Mouse (Mus musculus) erythroid progenitor cell, adult 5-6 weeks (primary cell): ENCODE data around the gene Ppp6r3. TPM values are rescaled to one million over a fixed set of nuclear protein-coding genes. Genes with fewer than 3 reads are reported as not detected.
"Not testable (repeated sequence)": the region's sequence is repeated elsewhere in the genome, so short reads cannot be mapped to it uniquely, and the experiment has no call there.

Source experiments
- ATAC-seq: replicated peaks from 2 replicates; pipeline ENCODE4 v1.8.0; 2016; ENCODE audit warnings: moderate number of reproducible peaks, mild to moderate bottlenecking, moderate TSS enrichment, inconsistent platforms; ENCODE audit not compliant: poor library complexity, low FRiP score, severe bottlenecking
- total RNA-seq, 2 experiments: library from RNA; stranded (forward) in 1 of 2; stranded (reverse) in 1 of 2; fragments of 150-400 nt in 1 of 2; fragments of 186-747, 209-891 nt in 1 of 2; gene quantifications; 2 replicates each; pipeline versions ENCODE4 v1.2.3 to v1.2.4; 2015 to 2017; ENCODE audit warnings: low replicate concordance in 2 of 2

Ppp6r3 gene
- total RNA-seq (2015; ENCODE audit: low replicate concordance) = 117 and 121 TPM in 2 replicates
- 142 and 208 TPM in 2 replicates for total RNA-seq (2017; ENCODE audit: low replicate concordance)

GRCm38 (mm10) chr19:3575632-3576384 is at the start of gene Ppp6r3:
Gene Ppp6r3 (minus strand): TSS chr19:3575749.
- peak; percentile 97 for ATAC-seq

GRCm38 (mm10) chr19:3625111-3625510 is 49.6 kb upstream of the Ppp6r3 start:
- ATAC-seq = no peak

- ATAC-seq = 0 out of 2 replicates have a peak, but pooled peaks have one; percentile 43
Measured at GRCm38 (mm10) chr19:3623824-3624223, 48.3 kb upstream of the Ppp6r3 start.

- ATAC-seq = no peak
Measured at GRCm38 (mm10) chr19:3623294-3623693, 47.7 kb upstream of the Ppp6r3 start.

- ATAC-seq = no peak
Measured at GRCm38 (mm10) chr19:3620871-3621270, 45.3 kb upstream of the Ppp6r3 start.

- ATAC-seq = no peak
Measured at GRCm38 (mm10) chr19:3619359-3619758, 43.8 kb upstream of the Ppp6r3 start.

- ATAC-seq = no peak
Measured at GRCm38 (mm10) chr19:3613991-3614390, 38.4 kb upstream of the Ppp6r3 start.

- no peak for ATAC-seq
Measured at GRCm38 (mm10) chr19:3612534-3613273, 37.2 kb upstream of the Ppp6r3 start.

- ATAC-seq = no peak
Measured at GRCm38 (mm10) chr19:3611730-3612129, 36.2 kb upstream of the Ppp6r3 start.

- ATAC-seq = no peak
Measured at GRCm38 (mm10) chr19:3610886-3611285, 35.3 kb upstream of the Ppp6r3 start.

GRCm38 (mm10) chr19:3609826-3610225 is 34.3 kb upstream of the Ppp6r3 start:
- no peak for ATAC-seq

GRCm38 (mm10) chr19:3594316-3594715 is 18.8 kb upstream of the Ppp6r3 start:
- ATAC-seq = no peak

GRCm38 (mm10) chr19:3593379-3594055 is 18.0 kb upstream of the Ppp6r3 start:
- ATAC-seq = no peak

- ATAC-seq = no peak
Measured at GRCm38 (mm10) chr19:3589968-3590367, 14.4 kb upstream of the Ppp6r3 start.

GRCm38 (mm10) chr19:3589547-3589946 is 14.0 kb upstream of the Ppp6r3 start:
- ATAC-seq = peak; percentile 62

GRCm38 (mm10) chr19:3587729-3588128 is 12.2 kb upstream of the Ppp6r3 start:
- ATAC-seq = not testable (repeated sequence)

- peak; percentile 65 for ATAC-seq
Measured at GRCm38 (mm10) chr19:3586540-3586939, 11.0 kb upstream of the Ppp6r3 start.

- no peak for ATAC-seq
Measured at GRCm38 (mm10) chr19:3586026-3586425, 10.5 kb upstream of the Ppp6r3 start.

GRCm38 (mm10) chr19:3581326-3581725 is 5.8 kb upstream of the Ppp6r3 start:
- ATAC-seq = 0 out of 2 replicates have a peak, but pooled peaks have one; percentile 58

GRCm38 (mm10) chr19:3577911-3578290 is 2.4 kb upstream of the Ppp6r3 start:
- ATAC-seq = no peak
